In the genomic region with DNA sequence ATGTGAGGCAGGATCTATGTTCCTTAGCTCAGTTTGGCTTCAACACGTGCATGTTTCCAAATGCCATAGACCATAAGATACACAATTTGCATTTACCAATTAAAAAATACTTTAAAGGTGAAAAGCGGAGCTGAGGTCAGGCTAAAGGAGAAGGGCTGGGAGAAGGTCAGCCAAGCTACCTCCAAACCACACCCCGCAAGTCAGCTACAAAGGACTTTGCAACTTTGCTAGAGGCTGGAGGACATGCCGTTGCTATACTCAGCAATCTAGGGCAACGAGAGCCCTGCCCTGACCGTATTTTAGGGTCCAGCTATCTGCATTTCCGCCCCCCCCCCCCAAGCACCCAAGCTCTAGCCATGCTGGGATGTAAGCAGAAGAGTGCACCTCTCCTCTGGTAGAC, we compare ENCODE assay signal across 24 mouse cellular contexts. TPM values are rescaled to one million over a fixed set of nuclear protein-coding genes. Genes with fewer than 3 reads are reported as not detected.
DNase-seq lines count a peak whose midpoint lies in the region; TF ChIP-seq lines count a peak whose summit lies in the region.
"Had no signal": no experiment of that assay in that cellular context is flagged by ENCODE, and none has a peak within 500 bp of the region (broad histone marks: within the 10 kb centered on the region; RNA-seq: fewer than 3 reads in every experiment).

No protein-coding gene starts in this region.

- peaks cover 23% of the 10 kb centered on the region; the same call in 1 of the 2 replicates for H3K4me1 ChIP-seq in kidney, adult 2 months (ENCODE audit: control insufficient read depth, insufficient read depth, low read length)
- peaks cover 29% of the 10 kb centered on the region for H3K4me1 ChIP-seq in embryonic facial prominence, embryonic 10.5 days
- H3K4me1 ChIP-seq: forebrain, embryonic 13.5 days; forebrain, embryonic 15.5 days had no signal

- 59% methylated on average over 7 of the region's 7 CpGs for WGBS in kidney, adult 2 months
- 90% methylated on average over 7 of the region's 7 CpGs for WGBS in embryonic facial prominence, embryonic 10.5 days

- no peak for TF ChIP-seq POLR2A in kidney, adult 2 months (IDR thresholded peaks at IDR 0.05; ENCODE audit: low read depth, low read length)

- H3K36me3 ChIP-seq in kidney, adult 2 months (ENCODE audit: control insufficient read depth, insufficient read depth, low read length), result no peaks in the 10 kb centered on the region
- no peaks in the 10 kb centered on the region for H3K36me3 ChIP-seq in embryonic facial prominence, embryonic 10.5 days (replicated peaks)
- H3K36me3 ChIP-seq: embryonic facial prominence, embryonic 13.5 days; embryonic facial prominence, embryonic 15.5 days; forebrain, embryonic 15.5 days; G1E had no signal

- peak overlapping the region; percentile 22; the same call in 1 of the 2 replicates for H3K27ac ChIP-seq in kidney, adult 2 months (ENCODE audit: insufficient read depth, low read depth, low read length)
- H3K27ac ChIP-seq in embryonic facial prominence, embryonic 10.5 days (replicated peaks), result 0 out of 2 replicates have a peak overlapping the region, but pooled peaks have one; percentile 16
- H3K27ac ChIP-seq: embryonic facial prominence, embryonic 13.5 days; embryonic facial prominence, embryonic 15.5 days; forebrain, embryonic 13.5 days; forebrain, embryonic 15.5 days had no signal

- TF ChIP-seq CTCF in kidney, adult 2 months (conservative IDR thresholded peaks at IDR 0.05; ENCODE audit: insufficient read depth, insufficient read length, low read depth, low read length), result no peak

- no peaks in the 10 kb centered on the region for H3K27me3 ChIP-seq in kidney, adult 2 months (replicated peaks; ENCODE audit: control insufficient read depth, insufficient read depth, low read length)
- no peaks in the 10 kb centered on the region for H3K27me3 ChIP-seq in embryonic facial prominence, embryonic 10.5 days (replicated peaks; ENCODE audit: low read depth, poor library complexity, severe bottlenecking)
- H3K27me3 ChIP-seq: embryonic facial prominence, embryonic 13.5 days; embryonic facial prominence, embryonic 15.5 days; forebrain, embryonic 13.5 days; forebrain, embryonic 15.5 days; Patski had no signal

- DNase-seq in kidney, adult 2 months, result peak; percentile 68
- no peak for DNase-seq in kidney, adult 18-20 months
- DNase-seq in kidney, adult 9 months, result peak; percentile 62
- DNase-seq in kidney, postnatal 14 days, result no peak
- no peak for DNase-seq in embryonic facial prominence, embryonic 10.5 days (ENCODE audit: low spot score)
- no peak for DNase-seq in cerebellum, postnatal 4 days (ENCODE audit: low spot score in 2 of 2)
- DNase-seq: adrenal gland, adult 8-10 months; adrenal gland, postnatal 14 days; adrenal gland, postnatal 36 days; B cell, adult 2 months; cerebellum, adult 11-12 months; cerebellum, adult 8-10 months; cerebellum, adult 9-11 months; cerebellum, postnatal 14 days; cerebellum, postnatal 36 days; forebrain, postnatal 0 days had no signal

- H3K9me3 ChIP-seq in embryonic facial prominence, embryonic 10.5 days, result no peaks in the 10 kb centered on the region
- H3K9me3 ChIP-seq: embryonic facial prominence, embryonic 13.5 days; embryonic facial prominence, embryonic 15.5 days; forebrain, embryonic 13.5 days; forebrain, embryonic 15.5 days; G1E had no signal

- no peak overlapping the region for H3K4me3 ChIP-seq in kidney, adult 2 months (ENCODE audit: insufficient read depth, low read depth, low read length)
- H3K4me3 ChIP-seq in embryonic facial prominence, embryonic 10.5 days, result no peak overlapping the region
- H3K4me3 ChIP-seq: embryonic facial prominence, embryonic 13.5 days; embryonic facial prominence, embryonic 15.5 days; forebrain, embryonic 13.5 days; forebrain, embryonic 15.5 days had no signal

RNA-seq across cellular contexts. Expression of a gene that starts 45.1 kb away (rescaled TPM):
- polyA plus RNA-seq in kidney, adult 2 months (2012; rRNA removed), result 37.7 and 40.5 TPM in 2 replicates
- polyA plus RNA-seq in embryonic facial prominence, embryonic 10.5 days (2016; fragmentation: Nextera tagmentation; extraction: Ambion mirVana), result 61.4 and 64.0 TPM in 2 replicates
- polyA plus RNA-seq: activated CD4-positive, CD25-positive, alpha-beta regulatory T cell, adult 4 months; CD4-positive, CD25-positive, alpha-beta regulatory T cell, adult 4 months; G1E had no signal

Comparison
In these comparisons a context has a peak if more than half of its experiments do, and no peak if none do; other contexts are left out.
1. DNase-seq: peak in kidney, adult 2 months (single experiment) and kidney, adult 9 months (single experiment); none in kidney, adult 18-20 months (single experiment), kidney, postnatal 14 days (single experiment), embryonic facial prominence, embryonic 10.5 days (single experiment) and cerebellum, postnatal 4 days (0 of 2).